Mouse (Mus musculus) lung, adult 2 months (tissue): ENCODE data around the gene Ddx11.

Experiments used
- CTCF ChIP-seq: fragments of 200-500 bp; IDR thresholded peaks from 2 replicates; pipeline ENCODE4 v1.5.1; 2011; ENCODE audit warnings: mild to moderate bottlenecking, low read length, control low read depth; ENCODE audit not compliant: insufficient read depth
- POLR2A ChIP-seq: fragments of 200-500 bp; IDR thresholded peaks from 2 replicates; pipeline ENCODE4 v1.6.1; 2011; ENCODE audit warnings: low read depth, mild to moderate bottlenecking, control low read depth, low read length, borderline replicate concordance; ENCODE audit errors: extremely low read depth

DNA sequence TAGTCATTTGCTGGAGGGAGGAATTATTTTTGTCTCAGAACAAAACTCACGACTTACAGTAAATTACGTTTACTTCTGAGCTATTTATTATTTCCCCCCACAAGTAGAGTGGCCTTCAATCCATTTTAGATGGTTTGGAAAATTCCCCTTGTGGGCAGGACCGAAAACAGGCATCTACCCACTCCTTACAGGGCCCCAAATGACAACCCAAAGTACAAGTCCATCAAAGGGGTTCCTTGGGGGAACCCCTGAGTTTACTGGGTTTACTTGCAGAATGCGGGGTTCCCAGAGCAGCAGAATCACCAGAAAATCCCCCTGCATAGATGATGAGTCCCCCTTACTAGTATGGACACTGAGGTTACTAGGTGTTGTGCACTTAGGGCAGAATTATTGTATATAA, 11.2 kb upstream of the Ddx11 start:
- TF ChIP-seq POLR2A (no peak), CTCF (no peak)
